Mouse (Mus musculus): ENCODE measurements around the gene Itgam.

DNA sequence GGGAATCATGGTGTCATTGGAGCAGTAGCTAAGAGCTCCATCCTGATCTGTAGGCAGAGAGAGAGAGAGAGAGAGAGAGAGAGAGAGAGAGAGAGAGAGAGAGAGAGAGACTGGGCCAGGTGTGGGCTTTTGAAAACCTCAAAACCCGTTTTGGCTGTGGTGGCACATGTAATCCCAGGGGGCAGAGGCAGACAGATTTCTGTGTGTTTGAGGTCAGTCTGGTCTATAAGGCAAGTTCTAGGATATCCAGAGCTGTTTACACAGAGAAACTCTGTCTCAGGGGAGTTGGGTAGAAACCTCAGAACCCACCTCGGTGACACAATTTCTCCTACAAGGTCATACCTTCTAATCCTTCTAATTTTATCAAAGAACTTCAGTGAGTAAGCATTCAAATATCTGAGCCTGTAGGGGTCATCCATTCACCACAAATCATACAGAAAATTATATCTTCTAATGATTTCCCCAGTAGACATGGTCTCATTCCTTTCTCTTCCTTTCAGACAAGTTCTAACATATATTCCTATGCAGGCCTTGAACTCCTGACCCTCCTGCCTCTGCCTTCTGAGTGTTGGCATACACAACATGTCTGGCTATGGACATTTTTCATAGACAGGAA lies 38.4 kb downstream of the Itgam start:
- TF ChIP-seq CTCF (IDR thresholded peaks at IDR 0.05; ENCODE audit: insufficient read depth, low read depth, low read length): no peak
- TF ChIP-seq POLR2A (IDR thresholded peaks at IDR 0.05; ENCODE audit: insufficient read depth, low read depth, low read length): no peak
